Mouse (Mus musculus) liver, adult 2 months (tissue): ENCODE measurements around the gene Cdkn1b.

Source experiments
- CTCF ChIP-seq: fragments of 200-500 bp; IDR thresholded peaks from 2 replicates; pipeline ENCODE4 v1.5.1; 2011; ENCODE audit warnings: low read depth, low read length, control low read depth
- POLR2A ChIP-seq: fragments of 200-500 bp; IDR thresholded peaks from 2 replicates; pipeline ENCODE4 v1.6.1; 2011; ENCODE audit warnings: low read length, control low read depth; ENCODE audit not compliant: insufficient read depth; ENCODE audit errors: extremely low read depth

- TF ChIP-seq POLR2A = no peak
- TF ChIP-seq CTCF = no peak
Measured at GRCm38 (mm10) chr6:134927595-134928095, 7.4 kb downstream of the Cdkn1b start.
